Mouse (Mus musculus): Measurements from ENCODE around the gene L2hgdh. TPM values are rescaled to one million over a fixed set of nuclear protein-coding genes. Genes with fewer than 3 reads are reported as not detected.

The L2hgdh gene
- polyA plus RNA-seq, 1 experiment: 9.9 TPM

DNA sequence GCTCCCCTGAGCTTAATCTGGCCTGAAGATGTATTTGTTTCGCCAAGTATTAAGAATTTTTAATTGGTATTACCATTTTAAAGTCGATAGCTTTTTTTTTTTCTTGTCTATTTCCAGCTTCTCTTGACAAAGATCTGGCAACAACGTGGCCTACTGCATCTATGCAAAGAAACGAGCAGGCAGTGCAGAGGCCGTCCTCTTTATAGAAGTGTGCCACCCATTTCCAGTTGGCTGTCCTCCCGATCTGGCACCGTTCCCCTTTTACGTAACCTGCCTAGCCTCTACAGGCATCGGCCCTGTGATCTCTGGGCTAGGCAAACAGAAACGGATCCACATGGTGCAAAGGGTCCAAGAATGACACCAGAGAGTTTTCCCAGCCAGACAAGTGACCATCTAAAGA, 41.1 kb downstream of the L2hgdh start:
- DNase-seq (ENCODE audit: low read depth): peak; percentile 88
- TF ChIP-seq POLR2A (IDR thresholded peaks at IDR 0.05; ENCODE audit: borderline replicate concordance, extremely low read depth, insufficient read depth, insufficient read length, poor library complexity, severe bottlenecking) (no peak), CTCF (IDR thresholded peaks at IDR 0.05; ENCODE audit: borderline replicate concordance, extremely low read depth, insufficient read depth, insufficient read length) (no peak)

DNA sequence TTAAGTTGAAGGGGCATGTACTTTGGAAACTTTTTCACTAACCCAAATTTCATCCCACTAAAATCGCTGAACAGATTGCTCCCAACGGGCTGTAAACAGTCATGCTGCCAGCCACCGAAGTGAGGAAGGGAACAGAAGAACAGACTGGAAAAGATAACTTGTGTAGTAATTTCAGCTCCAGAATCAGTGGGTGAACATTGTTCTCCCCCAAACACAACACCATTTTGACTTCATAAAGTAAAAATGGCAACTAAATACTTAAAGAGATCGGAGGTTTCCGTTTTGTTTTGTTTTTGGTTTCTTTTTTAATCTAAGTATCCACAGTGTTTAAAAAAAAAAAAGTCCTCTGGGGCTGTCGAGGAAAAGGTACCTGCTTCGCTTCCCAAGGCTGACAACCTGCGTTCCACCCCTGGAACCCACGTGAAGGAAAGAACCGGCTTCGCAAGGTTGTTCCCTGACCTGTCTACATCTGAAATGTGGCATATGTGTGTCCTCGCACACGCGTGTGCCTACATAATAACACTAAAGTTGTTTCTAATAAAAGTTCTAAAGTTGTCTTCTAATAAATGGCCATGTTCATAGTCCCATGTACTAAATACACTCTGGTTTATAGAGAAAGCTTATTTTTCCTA, 41.8 kb downstream of the L2hgdh start:
- TF ChIP-seq POLR2A (IDR thresholded peaks at IDR 0.05; ENCODE audit: borderline replicate concordance, extremely low read depth, insufficient read depth, insufficient read length, poor library complexity, severe bottlenecking): no peak
- TF ChIP-seq CTCF (IDR thresholded peaks at IDR 0.05; ENCODE audit: borderline replicate concordance, extremely low read depth, insufficient read depth, insufficient read length): no peak
- DNase-seq (ENCODE audit: low read depth): peak; percentile 40

DNA sequence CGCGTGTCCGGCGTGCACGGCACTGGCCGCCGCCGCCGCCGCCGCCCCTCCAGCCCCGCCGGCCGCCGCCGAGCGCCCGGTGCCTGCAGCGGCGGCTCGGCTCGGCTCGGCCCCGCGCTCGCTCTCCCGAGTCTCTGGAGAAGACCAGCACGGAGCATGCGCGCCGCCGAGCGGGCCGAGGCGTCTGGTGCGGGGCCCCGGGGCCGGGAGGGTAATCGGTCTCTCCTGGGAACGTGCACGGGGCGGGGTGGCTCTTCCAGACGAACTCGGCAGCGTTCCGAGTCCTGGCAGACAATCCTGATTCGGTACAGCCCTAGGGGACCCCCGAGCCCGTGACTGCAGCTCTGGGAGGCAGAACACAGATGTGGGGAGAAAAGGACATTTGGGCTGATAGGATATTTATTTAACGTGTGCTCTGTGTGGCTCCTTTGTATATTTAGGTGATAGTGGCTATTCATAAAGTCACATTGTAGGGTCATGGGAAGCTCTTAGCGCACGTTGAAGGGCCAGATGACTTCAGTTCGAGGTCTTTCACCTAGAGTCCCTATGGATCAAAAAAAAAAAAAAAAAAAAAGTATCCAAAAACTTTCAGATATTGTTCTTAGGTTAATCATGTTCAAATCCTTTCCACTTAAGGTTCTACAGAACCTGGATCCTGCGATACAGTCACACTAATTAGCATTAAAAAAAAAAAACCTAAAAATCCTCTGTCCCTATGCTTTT, 42.4 kb downstream of the L2hgdh start:
- no peak for TF ChIP-seq CTCF (IDR thresholded peaks at IDR 0.05; ENCODE audit: borderline replicate concordance, extremely low read depth, insufficient read depth, insufficient read length)
- TF ChIP-seq POLR2A (IDR thresholded peaks at IDR 0.05; ENCODE audit: borderline replicate concordance, extremely low read depth, insufficient read depth, insufficient read length, poor library complexity, severe bottlenecking): no peak; the same call in 1 of the 2 replicates

DNA sequence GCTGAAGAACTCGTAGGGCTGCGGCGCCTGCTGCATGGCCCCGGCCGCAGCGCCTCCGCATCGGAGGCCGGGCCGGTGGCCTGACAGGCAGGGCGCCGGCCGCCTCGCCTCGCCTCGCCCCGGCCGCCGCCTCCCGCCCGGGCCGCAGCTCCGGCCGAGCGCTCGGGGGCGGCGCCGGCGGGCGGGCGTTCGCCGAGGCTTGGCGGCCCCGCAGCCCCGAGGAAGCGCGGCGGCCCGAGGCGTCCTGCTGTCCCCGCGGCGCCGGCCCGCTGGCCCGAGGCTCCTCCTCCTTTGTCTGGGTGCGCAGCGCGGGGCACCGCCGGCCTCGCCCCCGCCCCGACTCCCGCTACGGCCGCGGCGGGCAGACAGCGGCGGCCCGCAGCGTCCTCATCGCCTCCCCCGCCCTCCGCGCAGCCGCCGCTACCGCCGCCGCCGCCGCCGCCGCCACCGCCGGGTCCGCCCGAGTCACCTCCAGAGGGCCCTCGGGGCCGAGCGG, 43.1 kb downstream of the L2hgdh start, which contains the start of gene Sos2:
Sos2 (minus strand) TSS at position 287 of the 496 bp plus-strand sequence.
- peak; percentile 64 for DNase-seq (ENCODE audit: low read depth)
- TF ChIP-seq POLR2A (IDR thresholded peaks at IDR 0.05; ENCODE audit: borderline replicate concordance, extremely low read depth, insufficient read depth, insufficient read length, poor library complexity, severe bottlenecking): peak; percentile 46; the same call in 1 of the 2 replicates
- no peak for TF ChIP-seq CTCF (IDR thresholded peaks at IDR 0.05; ENCODE audit: borderline replicate concordance, extremely low read depth, insufficient read depth, insufficient read length)

More for the DNA sequence above, 42.4 kb downstream of the L2hgdh start:
- peak; percentile 93 for DNase-seq (ENCODE audit: low read depth)

GRCm38 (mm10) chr12:69680635-69681565, 43.8 kb downstream of the L2hgdh start:
- TF ChIP-seq POLR2A (IDR thresholded peaks at IDR 0.05; ENCODE audit: borderline replicate concordance, extremely low read depth, insufficient read depth, insufficient read length, poor library complexity, severe bottlenecking): 0 out of 2 replicates have a peak, but pooled peaks have one; percentile 14
- no peak for TF ChIP-seq CTCF (IDR thresholded peaks at IDR 0.05; ENCODE audit: borderline replicate concordance, extremely low read depth, insufficient read depth, insufficient read length)

DNA sequence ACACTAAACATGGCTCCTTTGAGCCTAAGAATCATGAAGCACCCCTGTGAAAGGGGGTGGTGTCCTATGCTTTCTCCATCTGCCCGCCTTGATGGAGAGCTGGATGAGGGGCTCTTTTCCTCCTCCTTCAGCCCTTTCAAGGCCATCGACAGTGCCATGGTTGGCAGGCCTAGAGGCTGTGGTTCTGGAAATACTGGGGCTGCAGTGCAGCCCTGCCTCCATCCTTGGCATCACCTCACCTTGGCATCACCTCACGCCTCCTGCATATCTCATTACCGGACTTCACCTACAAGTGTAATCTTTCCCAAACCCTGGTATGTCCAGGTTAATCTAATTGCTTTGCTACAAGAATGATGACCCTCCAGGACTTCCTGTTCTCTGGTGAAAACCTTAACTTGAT, 48.5 kb downstream of the L2hgdh start:
- TF ChIP-seq POLR2A (IDR thresholded peaks at IDR 0.05; ENCODE audit: borderline replicate concordance, extremely low read depth, insufficient read depth, insufficient read length, poor library complexity, severe bottlenecking) (no peak), CTCF (IDR thresholded peaks at IDR 0.05; ENCODE audit: borderline replicate concordance, extremely low read depth, insufficient read depth, insufficient read length) (no peak)
- no peak for DNase-seq (ENCODE audit: low read depth)

More at GRCm38 (mm10) chr12:69680635-69681565, 43.8 kb downstream of the L2hgdh start:
- peak; percentile 68 for DNase-seq (ENCODE audit: low read depth)

DNA sequence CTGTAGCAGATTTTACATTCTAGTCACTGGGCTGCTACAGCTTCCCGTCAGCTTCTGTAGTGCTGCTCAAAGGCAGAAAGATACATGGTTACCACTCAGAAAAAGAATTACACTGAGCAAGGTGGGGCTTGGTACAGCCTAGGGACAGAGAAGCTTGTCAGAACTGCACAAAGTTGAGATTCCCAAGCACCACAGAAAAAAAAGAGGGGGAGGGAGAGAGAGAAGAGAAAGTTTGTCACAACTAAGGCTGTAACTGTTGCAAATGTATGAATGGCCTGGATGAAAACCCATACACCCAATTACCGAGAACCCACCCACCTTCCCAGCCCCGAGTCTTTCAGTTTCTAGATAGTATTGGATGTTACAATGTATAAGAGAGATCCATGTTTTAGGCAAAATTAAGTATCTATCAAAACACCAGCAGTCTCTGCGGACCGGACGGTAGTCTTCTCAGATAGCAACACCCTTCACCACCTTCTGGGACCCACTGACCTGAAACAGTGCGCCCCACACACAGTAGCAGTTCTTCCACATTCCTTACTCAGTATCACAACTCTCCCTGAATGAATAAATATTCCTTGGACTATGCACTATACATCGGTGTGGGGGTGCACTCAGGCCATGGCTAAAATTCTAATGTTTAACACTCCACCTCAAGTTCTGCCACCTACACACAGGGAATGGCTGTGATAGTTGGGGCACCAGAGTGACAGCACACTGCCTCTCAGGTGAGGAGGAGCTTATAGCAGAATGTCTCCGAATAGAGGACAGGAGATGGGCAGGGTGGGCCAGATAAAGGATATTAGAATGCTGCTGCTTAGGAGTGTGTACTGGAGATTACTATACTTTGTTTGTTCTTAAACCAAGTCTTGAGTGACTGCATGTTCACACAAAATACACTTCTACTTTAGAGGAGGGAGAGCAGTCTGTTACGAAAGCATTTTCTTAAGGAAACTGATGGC, 49.8 kb downstream of the L2hgdh start:
- TF ChIP-seq CTCF (IDR thresholded peaks at IDR 0.05; ENCODE audit: borderline replicate concordance, extremely low read depth, insufficient read depth, insufficient read length): no peak
- TF ChIP-seq POLR2A (IDR thresholded peaks at IDR 0.05; ENCODE audit: borderline replicate concordance, extremely low read depth, insufficient read depth, insufficient read length, poor library complexity, severe bottlenecking): no peak
- no peak for DNase-seq (ENCODE audit: low read depth)

DNA sequence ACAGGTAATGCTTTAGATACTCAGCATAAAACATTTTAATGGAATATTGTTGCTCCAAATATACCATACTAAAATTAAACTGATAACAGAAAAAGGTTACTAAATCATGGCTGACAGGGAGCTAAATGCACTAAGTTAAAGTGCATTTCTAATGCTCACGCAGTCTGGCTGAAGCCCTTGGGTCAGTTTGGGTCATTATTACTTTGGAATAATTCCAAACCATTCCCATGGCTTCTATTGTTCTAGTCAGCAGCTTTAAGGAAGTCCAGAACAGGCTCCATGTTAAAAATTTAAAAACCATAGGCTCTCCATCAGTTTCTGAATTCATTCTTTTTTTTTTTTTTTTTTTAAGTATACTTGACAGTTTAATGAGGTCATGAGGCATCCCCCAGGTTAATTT, 50.5 kb downstream of the L2hgdh start:
- TF ChIP-seq CTCF (IDR thresholded peaks at IDR 0.05; ENCODE audit: borderline replicate concordance, extremely low read depth, insufficient read depth, insufficient read length) (no peak), POLR2A (IDR thresholded peaks at IDR 0.05; ENCODE audit: borderline replicate concordance, extremely low read depth, insufficient read depth, insufficient read length, poor library complexity, severe bottlenecking) (no peak)

GRCm38 (mm10) chr12:69666721-69667120, 58.0 kb downstream of the L2hgdh start:
- no peak for DNase-seq (ENCODE audit: low read depth)
- TF ChIP-seq POLR2A (IDR thresholded peaks at IDR 0.05; ENCODE audit: borderline replicate concordance, extremely low read depth, insufficient read depth, insufficient read length, poor library complexity, severe bottlenecking) (no peak), CTCF (IDR thresholded peaks at IDR 0.05; ENCODE audit: borderline replicate concordance, extremely low read depth, insufficient read depth, insufficient read length) (no peak)

More for the DNA sequence above, 50.5 kb downstream of the L2hgdh start:
- no peak for DNase-seq (ENCODE audit: low read depth)

GRCm38 (mm10) chr12:69661658-69662057, 63.0 kb downstream of the L2hgdh start:
- DNase-seq (ENCODE audit: low read depth): no peak
- TF ChIP-seq CTCF (IDR thresholded peaks at IDR 0.05; ENCODE audit: borderline replicate concordance, extremely low read depth, insufficient read depth, insufficient read length) (no peak), POLR2A (IDR thresholded peaks at IDR 0.05; ENCODE audit: borderline replicate concordance, extremely low read depth, insufficient read depth, insufficient read length, poor library complexity, severe bottlenecking) (no peak)

GRCm38 (mm10) chr12:69653973-69654372, 70.7 kb downstream of the L2hgdh start:
- DNase-seq (ENCODE audit: low read depth): peak; percentile 37

Measured in brain, embryonic 14.5 days (tissue).